Mouse (Mus musculus) liver, embryonic 11.5 days (tissue): ENCODE results near the gene Hes3. TPM values are rescaled to one million over a fixed set of nuclear protein-coding genes. Genes with fewer than 3 reads are reported as not detected.

Experiments used
- ATAC-seq: fragments of 200-750 bp; cut with Nextera tagmentation; replicated peaks from 2 replicates; pipeline ENCODE4 v1.8.0; 2017; ENCODE audit warnings: moderate number of reproducible peaks, mild to moderate bottlenecking, moderate TSS enrichment, moderate library complexity; ENCODE audit not compliant: low FRiP score
- DNase-seq: peaks from one replicate; pipeline ENCODE4 v3.0.0-alpha.2; 2017; ENCODE audit warnings: low spot score
- H3K27ac ChIP-seq: fragments of 300-500 bp; sonication (generic); 2 replicates; pipeline ENCODE4 v1.5.1; 2014; ENCODE audit warnings: mild to moderate bottlenecking, low read depth, low read length, control low read depth
- H3K27me3 ChIP-seq: fragments of 300-500 bp; sonication (generic); replicated peaks from 2 replicates; pipeline ENCODE4 v1.6.1; 2014; ENCODE audit warnings: low read length, mixed read lengths; ENCODE audit not compliant: control insufficient read depth, insufficient read depth
- H3K36me3 ChIP-seq: fragments of 300-500 bp; sonication (generic); 2 replicates; pipeline ENCODE4 v1.6.1; 2014; ENCODE audit warnings: mild to moderate bottlenecking, low read length, moderate library complexity, mixed read lengths; ENCODE audit not compliant: control insufficient read depth, insufficient read depth
- H3K4me1 ChIP-seq: fragments of 300-500 bp; sonication (generic); replicated peaks from 2 replicates; pipeline ENCODE4 v1.6.1; 2014; ENCODE audit warnings: low read length, mixed read lengths; ENCODE audit not compliant: control insufficient read depth, insufficient read depth
- H3K4me2 ChIP-seq: fragments of 300-500 bp; sonication (generic); 2 replicates; pipeline ENCODE4 v1.6.1; 2014; ENCODE audit warnings: mild to moderate bottlenecking, control low read depth, moderate library complexity
- H3K4me3 ChIP-seq: fragments of 300-500 bp; sonication (generic); 2 replicates; pipeline ENCODE4 v1.5.1; 2014; ENCODE audit warnings: low read depth, low read length, control low read depth
- H3K9ac ChIP-seq: fragments of 300-500 bp; sonication (generic); 2 replicates; pipeline ENCODE4 v1.6.1; 2014; ENCODE audit warnings: low read depth, low read length, control low read depth
- H3K9me3 ChIP-seq: fragments of 300-500 bp; sonication (generic); 2 replicates; pipeline ENCODE4 v1.6.1; 2016; ENCODE audit warnings: low read length, inconsistent platforms, mixed read lengths; ENCODE audit not compliant: control insufficient read depth
- WGBS: fragments of 180-500 bp; shearing (Covaris S2); extraction: QIAGEN DNeasy Blood & Tissue Kit; methylation state at CpG from one replicate; pipeline ENCODE4 v1.1.7; 2014; 5-methylcytosine and 5-hydroxymethylcytosine counted together
- polyA plus RNA-seq: library from polyadenylated mRNA; unstranded; fragments of >200 nt; fragmentation: Nextera tagmentation; extraction: Ambion mirVana; gene quantifications from 2 replicates; pipeline ENCODE4 v1.2.1, GENCODE M21; 2014

The Hes3 gene
- polyA plus RNA-seq, 1 experiment from 2014 or later: not detected

GRCm38 (mm10) chr4:152263512-152264176, 27.8 kb downstream of the Hes3 start:
- Histone ChIP-seq H3K27me3 (no peaks in the 10 kb centered on the region), H3K4me3 (no peak overlapping the region), H3K9ac (peak overlapping the region; percentile 50), H3K36me3 (no peaks in the 10 kb centered on the region), H3K9me3 (no peaks in the 10 kb centered on the region), H3K27ac (peak overlapping the region; percentile 32; the same call in 1 of the 2 replicates), H3K4me1 (peaks cover 30% of the 10 kb centered on the region), H3K4me2 (peak overlapping the region; percentile 53)
- ATAC-seq: peak; percentile 77
- WGBS: 35% methylated on average over 10 of the region's 10 CpGs
- peak; percentile 64 for DNase-seq

GRCm38 (mm10) chr4:152263089-152263488, 28.4 kb downstream of the Hes3 start:
- H3K27ac ChIP-seq: no peak overlapping the region
- ATAC-seq (peak; percentile 58), DNase-seq (no peak)
- WGBS: 56% methylated on average over 9 of the region's 9 CpGs
- H3K4me2 ChIP-seq: peak overlapping the region; percentile 53
- H3K4me3 ChIP-seq: no peak overlapping the region
- H3K4me1 ChIP-seq: peaks cover 30% of the 10 kb centered on the region
- H3K9me3 ChIP-seq: no peaks in the 10 kb centered on the region
- H3K27me3 ChIP-seq: no peaks in the 10 kb centered on the region
- H3K9ac ChIP-seq: no peak overlapping the region
- H3K36me3 ChIP-seq: no peaks in the 10 kb centered on the region

GRCm38 (mm10) chr4:152262187-152262586, 29.3 kb downstream of the Hes3 start:
- no peak overlapping the region for H3K27ac ChIP-seq
- peaks cover 30% of the 10 kb centered on the region for H3K4me1 ChIP-seq
- H3K36me3 ChIP-seq: no peaks in the 10 kb centered on the region
- H3K4me2 ChIP-seq: no peak overlapping the region
- DNase-seq: no peak
- 67% methylated on average over 9 of the region's 9 CpGs for WGBS
- no peaks in the 10 kb centered on the region for H3K27me3 ChIP-seq
- no peak overlapping the region for H3K4me3 ChIP-seq
- no peaks in the 10 kb centered on the region for H3K9me3 ChIP-seq
- ATAC-seq: no peak
- H3K9ac ChIP-seq: no peak overlapping the region

- no peak overlapping the region for H3K4me2 ChIP-seq
- 84% methylated on average over 8 of the region's 8 CpGs for WGBS
- ATAC-seq (no peak), DNase-seq (no peak)
- H3K27me3 ChIP-seq: no peaks in the 10 kb centered on the region
- H3K9me3 ChIP-seq: no peaks in the 10 kb centered on the region
- H3K4me1 ChIP-seq: peaks cover 30% of the 10 kb centered on the region
- no peaks in the 10 kb centered on the region for H3K36me3 ChIP-seq
- no peak overlapping the region for H3K9ac ChIP-seq
- no peak overlapping the region for H3K27ac ChIP-seq
- no peak overlapping the region for H3K4me3 ChIP-seq
Measured at GRCm38 (mm10) chr4:152260451-152260850, 31.0 kb downstream of the Hes3 start.

- Histone ChIP-seq H3K4me2 (no peak overlapping the region), H3K4me1 (0 out of 2 replicates have a peak, but pooled peaks cover 4% of the 10 kb centered on the region), H3K27ac (no peak overlapping the region), H3K36me3 (no peaks in the 10 kb centered on the region), H3K27me3 (no peaks in the 10 kb centered on the region), H3K9me3 (no peaks in the 10 kb centered on the region), H3K9ac (no peak overlapping the region), H3K4me3 (no peak overlapping the region)
- DNase-seq (no peak), ATAC-seq (peak; percentile 79)
- WGBS: 57% methylated on average over 6 of the region's 6 CpGs
Measured at GRCm38 (mm10) chr4:152257070-152257469, 34.4 kb downstream of the Hes3 start.

GRCm38 (mm10) chr4:152253183-152253759, 38.2 kb downstream of the Hes3 start:
- no peak for DNase-seq
- H3K27me3 ChIP-seq: no peaks in the 10 kb centered on the region
- H3K9me3 ChIP-seq: no peaks in the 10 kb centered on the region
- no peak overlapping the region for H3K9ac ChIP-seq
- H3K36me3 ChIP-seq: no peaks in the 10 kb centered on the region
- WGBS: 67% methylated on average over 9 of the region's 9 CpGs
- H3K4me3 ChIP-seq: no peak overlapping the region
- no peak for ATAC-seq
- no peak overlapping the region for H3K4me2 ChIP-seq
- no peaks in the 10 kb centered on the region for H3K4me1 ChIP-seq
- H3K27ac ChIP-seq: no peak overlapping the region

GRCm38 (mm10) chr4:152250615-152251014, 40.8 kb downstream of the Hes3 start:
- no peak overlapping the region for H3K4me2 ChIP-seq
- no peak for ATAC-seq
- no peak overlapping the region for H3K4me3 ChIP-seq
- H3K27ac ChIP-seq: no peak overlapping the region
- no peaks in the 10 kb centered on the region for H3K9me3 ChIP-seq
- H3K36me3 ChIP-seq: no peaks in the 10 kb centered on the region
- DNase-seq: no peak
- H3K27me3 ChIP-seq: no peaks in the 10 kb centered on the region
- no peak overlapping the region for H3K9ac ChIP-seq
- 83% methylated on average over 6 of the region's 6 CpGs for WGBS
- H3K4me1 ChIP-seq: no peaks in the 10 kb centered on the region

GRCm38 (mm10) chr4:152247195-152247594, 44.3 kb downstream of the Hes3 start:
- 27% methylated on average over 3 of the region's 3 CpGs for WGBS
- no peak overlapping the region for H3K4me3 ChIP-seq
- DNase-seq (no peak), ATAC-seq (no peak)
- H3K9ac ChIP-seq: no peak overlapping the region
- H3K9me3 ChIP-seq: no peaks in the 10 kb centered on the region
- H3K36me3 ChIP-seq: no peaks in the 10 kb centered on the region
- H3K4me1 ChIP-seq: no peaks in the 10 kb centered on the region
- no peak overlapping the region for H3K4me2 ChIP-seq
- H3K27ac ChIP-seq: no peak overlapping the region
- H3K27me3 ChIP-seq: no peaks in the 10 kb centered on the region

- H3K4me1 ChIP-seq: no peaks in the 10 kb centered on the region
- WGBS: 83% methylated on average over 6 of the region's 6 CpGs
- no peaks in the 10 kb centered on the region for H3K36me3 ChIP-seq
- no peak overlapping the region for H3K4me3 ChIP-seq
- H3K9ac ChIP-seq: no peak overlapping the region
- no peak overlapping the region for H3K4me2 ChIP-seq
- no peak overlapping the region for H3K27ac ChIP-seq
- DNase-seq: no peak
- H3K27me3 ChIP-seq: no peaks in the 10 kb centered on the region
- no peak for ATAC-seq
- H3K9me3 ChIP-seq: no peaks in the 10 kb centered on the region
Measured at GRCm38 (mm10) chr4:152246011-152246410, 45.5 kb downstream of the Hes3 start.
